Mouse (Mus musculus) heart, adult 18-20 months (tissue): ENCODE results near the gene Pitpnm2. TPM values are rescaled to one million over a fixed set of nuclear protein-coding genes. Genes with fewer than 3 reads are reported as not detected.

Experiments
- DNase-seq, 2 experiments: peaks; one replicate each; pipeline ENCODE4 v3.0.0; 2021 to 2022; ENCODE audit warnings: mixed read lengths in 1 of 2
- total RNA-seq, 2 experiments: library from RNA; stranded (reverse); gene quantifications; 2 replicates each; pipeline ENCODE4 v1.2.3; 2021

The Pitpnm2 gene
- total RNA-seq, 2 experiments from 2014 or later, result 36.8 to 38.9 TPM

DNA sequence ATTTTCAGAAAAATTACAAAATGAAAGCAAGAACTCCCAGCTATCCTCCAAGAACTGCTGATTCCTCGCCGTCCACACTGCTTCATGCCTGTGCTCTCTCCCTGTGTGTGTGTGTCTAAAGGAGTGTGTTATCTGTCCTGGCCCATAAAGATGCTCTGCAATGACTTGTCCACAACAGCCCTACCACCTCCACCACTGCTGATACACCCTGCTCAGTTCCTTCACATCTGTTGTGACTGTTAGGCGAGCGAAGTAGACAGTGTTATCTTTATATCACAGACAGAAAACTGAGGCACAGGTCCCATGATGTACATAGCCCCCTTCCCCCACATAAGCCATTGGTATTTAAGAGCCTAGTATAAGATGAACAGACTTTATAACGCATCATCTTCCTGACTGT is 67.5 kb downstream of the Pitpnm2 start:
- no peak for DNase-seq

DNA sequence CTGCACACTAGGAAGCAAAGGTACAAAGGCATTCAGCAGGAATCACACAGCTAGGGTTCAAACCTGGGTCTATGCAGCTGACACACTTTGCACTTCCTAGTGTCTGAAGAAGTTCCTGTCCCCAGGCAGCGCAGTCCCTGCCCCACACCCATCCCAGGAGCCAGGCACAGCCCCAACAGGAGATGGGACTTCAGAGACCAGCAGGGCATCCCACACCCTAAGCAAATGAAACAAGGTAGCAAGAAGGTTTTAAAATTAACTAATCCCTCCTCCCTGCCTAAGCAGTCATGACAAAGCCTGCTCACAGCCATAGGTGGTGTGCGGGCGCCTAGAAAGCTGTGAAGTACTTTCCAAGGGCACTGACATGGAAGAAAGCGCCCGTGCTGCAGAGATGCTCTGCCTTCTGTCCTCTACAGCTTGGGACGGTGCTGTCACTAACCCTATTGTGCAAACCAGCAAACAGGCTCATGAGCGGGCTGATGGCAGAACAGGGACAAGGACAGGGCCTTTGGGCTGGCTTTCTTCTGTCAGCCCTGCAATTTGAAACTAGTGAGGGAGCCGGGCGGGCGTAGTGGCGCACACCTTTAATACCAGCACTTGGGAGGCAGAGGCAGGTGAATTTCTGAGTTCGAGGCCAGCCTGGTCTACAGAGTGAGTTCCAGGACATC is 68.9 kb downstream of the Pitpnm2 start:
- DNase-seq, result no peak

DNA sequence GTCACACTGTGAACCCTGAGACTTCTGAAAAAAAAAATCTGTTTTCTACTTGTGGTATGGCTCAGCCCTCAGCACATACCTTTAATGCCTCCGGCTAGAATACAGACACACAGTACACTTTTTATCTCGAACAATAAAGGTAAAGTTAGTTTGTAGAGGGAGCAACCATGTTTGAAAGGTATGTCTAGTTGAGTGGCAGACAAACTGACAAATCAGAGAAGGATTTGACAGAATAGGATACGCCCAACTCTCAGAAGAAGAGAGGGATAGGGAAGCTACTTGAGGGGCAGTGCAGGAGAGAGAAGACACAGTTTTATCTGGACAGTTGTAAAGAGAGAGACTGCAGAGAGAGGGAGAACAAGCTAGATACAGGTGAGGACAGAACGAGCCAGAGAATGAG is 70.1 kb downstream of the Pitpnm2 start:
- no peak for DNase-seq

- no peak for DNase-seq
Measured at GRCm38 (mm10) chr5:124176726-124177132, 72.8 kb downstream of the Pitpnm2 start.

DNA sequence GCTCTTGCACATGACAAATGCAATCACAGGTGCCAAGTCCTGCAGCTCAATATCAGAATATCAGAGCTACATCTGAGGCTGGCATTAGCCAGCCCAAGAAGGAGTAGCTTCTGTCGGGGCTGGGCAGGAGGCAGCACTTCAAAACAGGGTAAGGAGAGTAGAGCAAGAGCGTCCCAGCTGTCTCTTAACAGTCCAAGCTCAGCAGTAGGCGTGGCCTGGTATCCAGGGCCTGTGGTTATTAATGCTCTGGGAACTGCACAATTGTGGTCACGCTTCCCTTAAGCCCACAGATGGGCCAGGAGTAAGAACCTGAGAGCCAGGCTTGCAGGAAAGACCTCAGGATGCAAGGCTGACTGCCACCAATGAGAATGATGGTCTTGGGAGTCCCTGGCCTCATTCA is 74.4 kb downstream of the Pitpnm2 start:
- peak; percentile 42 to 43 for DNase-seq

- DNase-seq, result peak; percentile 89 to 91
Measured at GRCm38 (mm10) chr5:124173012-124173985, 76.3 kb downstream of the Pitpnm2 start.

DNA sequence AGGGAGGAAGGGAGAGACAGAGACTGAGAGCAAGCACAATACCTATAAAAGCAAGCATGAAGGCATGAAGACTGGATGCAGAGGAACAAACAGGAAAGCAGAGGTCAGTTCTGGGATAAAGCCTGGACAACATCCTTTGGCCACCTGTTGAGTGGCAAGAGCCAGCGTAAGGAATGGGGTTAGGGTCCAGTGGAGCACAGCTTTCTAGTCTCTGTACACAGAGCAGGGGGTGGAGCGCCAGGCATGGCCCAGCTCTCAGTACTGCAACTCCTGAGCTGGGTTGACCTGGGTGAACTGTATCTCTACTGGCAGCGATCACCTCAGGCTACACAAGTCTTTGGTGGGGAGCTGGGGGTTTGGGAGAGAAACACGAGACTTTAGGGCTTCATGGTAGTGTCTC is 77.3 kb downstream of the Pitpnm2 start:
- no peak for DNase-seq

GRCm38 (mm10) chr5:124171781-124172180 is 77.8 kb downstream of the Pitpnm2 start:
- DNase-seq, result peak; percentile 63 to 73

GRCm38 (mm10) chr5:124169224-124169621 is 80.3 kb downstream of the Pitpnm2 start:
- no peak for DNase-seq

DNA sequence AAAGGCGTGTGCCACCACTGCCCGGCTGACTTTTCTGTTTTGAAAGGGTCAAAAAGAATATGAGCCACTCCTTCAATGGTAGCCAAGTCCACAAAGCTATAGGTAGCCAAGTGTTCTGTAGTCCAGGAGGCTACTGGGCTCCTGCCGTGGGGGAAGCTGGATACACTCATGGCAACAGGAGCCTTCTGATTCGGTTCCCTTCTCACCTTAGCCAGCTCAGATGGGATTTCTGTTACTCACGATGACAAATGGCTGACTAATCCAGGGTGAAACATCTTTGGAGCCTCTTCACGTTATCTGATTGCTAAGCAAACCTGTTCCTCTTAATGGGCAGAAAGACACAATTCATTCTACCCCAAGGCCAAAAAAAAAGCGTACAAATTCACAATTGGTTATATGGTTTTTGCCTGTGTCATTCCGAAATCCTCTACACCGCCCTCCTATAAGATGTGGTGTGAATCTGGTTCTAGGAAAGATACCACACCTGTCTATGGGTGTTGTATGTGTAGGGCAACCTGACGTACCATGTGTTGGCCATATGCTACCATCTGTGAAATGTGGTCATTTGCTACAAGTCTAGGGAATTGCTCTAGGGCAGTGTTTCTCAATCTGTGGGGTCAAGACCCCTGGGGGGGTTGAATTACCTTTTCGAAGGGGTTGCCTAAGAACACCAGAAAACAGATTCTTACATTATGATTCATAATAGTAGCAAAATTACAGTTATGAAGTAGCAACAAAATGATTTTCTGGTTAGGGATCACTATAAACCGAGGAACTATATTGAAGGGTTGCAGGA is 80.9 kb downstream of the Pitpnm2 start:
- DNase-seq, result no peak

DNA sequence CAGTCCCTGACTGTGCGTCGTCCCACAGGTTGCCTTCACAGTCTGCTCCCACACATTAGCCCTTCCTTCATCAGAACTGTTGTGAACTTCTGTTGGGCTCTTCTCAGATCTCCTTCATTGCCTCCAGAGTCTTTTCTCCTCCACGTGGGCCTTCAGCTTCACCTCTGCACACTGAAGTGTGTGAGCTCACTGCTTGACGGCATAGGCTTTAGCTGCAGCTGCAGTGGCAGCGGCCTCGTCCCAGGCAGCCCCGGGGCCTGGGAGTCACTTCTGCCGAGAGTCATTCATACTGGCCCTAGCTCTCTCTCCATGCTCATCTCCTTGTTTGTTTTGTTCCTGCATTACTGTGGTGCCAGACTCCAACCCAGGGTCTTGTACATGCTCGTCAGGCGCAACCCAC is 81.9 kb downstream of the Pitpnm2 start:
- no peak for DNase-seq

DNA sequence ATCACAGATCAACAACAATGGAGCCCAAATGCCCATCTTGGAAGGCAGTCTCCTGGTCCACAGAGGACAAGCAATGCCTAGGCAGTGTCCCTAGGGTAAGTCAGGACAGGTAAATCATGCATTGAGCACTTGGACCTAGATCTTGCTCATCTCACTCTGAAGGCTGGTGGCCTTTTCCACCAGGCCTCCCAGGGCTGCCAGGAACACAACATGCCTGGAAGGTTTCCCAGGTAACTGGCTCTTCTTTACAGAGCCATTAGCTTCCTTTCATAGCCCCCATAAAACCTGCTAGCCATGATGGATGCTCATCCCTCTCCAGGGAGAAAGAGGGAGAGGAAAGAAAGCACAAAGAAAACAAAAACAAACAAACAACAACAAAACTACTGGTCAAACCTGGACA is 82.8 kb downstream of the Pitpnm2 start:
- no peak for DNase-seq

DNA sequence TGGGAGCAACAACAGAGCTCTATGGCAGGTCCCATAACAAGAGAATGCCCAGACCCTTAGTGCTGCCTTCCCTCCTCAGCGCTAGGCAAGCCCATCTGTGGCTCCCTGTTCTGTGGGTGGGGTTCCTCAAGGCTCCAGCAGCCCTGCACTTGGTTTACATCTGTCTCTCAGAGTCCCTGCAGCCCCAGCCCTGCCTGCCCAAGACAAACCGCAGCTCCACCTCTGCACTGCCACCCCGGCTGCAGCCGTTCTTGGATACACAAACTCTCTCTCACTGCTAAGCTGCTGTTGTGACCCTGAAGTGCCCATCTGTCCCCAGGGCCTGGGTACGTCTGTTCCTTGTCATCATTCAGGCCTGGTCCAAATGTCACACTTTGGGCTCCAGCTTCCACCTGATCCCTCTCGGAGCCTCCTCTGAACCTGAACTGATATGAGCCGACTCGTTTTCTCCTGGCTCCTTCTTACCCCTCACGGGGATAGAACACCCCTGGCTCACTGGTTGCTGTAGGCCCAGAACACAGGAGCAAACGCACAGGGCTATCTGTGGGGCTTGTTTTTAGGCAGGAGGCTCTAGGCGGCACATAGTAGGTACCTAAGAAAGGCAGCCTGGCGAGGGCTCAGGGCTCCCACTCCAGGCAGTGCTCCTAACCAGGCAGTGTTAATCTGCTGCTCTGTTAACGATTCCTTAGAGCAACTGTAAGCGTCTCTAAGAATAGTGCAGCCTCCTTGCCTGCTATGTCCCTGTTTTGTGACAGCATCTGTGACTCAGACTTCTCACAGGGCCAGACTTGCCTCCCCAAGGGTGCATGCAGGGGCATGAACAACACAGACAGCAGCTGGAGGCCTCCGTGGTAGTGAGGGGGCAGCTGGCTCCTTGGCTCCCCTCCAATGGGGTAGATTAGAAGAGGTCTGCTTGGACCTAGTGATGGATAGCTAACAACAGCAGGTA is 83.7 kb downstream of the Pitpnm2 start:
- no peak for DNase-seq

- no peak for DNase-seq
Measured at GRCm38 (mm10) chr5:124163445-124163844, 86.1 kb downstream of the Pitpnm2 start.

- peak; percentile 78 to 86 for DNase-seq
Measured at GRCm38 (mm10) chr5:124162577-124162976, 87.0 kb downstream of the Pitpnm2 start.

- no peak for DNase-seq
Measured at GRCm38 (mm10) chr5:124161831-124162230, 87.7 kb downstream of the Pitpnm2 start.

DNA sequence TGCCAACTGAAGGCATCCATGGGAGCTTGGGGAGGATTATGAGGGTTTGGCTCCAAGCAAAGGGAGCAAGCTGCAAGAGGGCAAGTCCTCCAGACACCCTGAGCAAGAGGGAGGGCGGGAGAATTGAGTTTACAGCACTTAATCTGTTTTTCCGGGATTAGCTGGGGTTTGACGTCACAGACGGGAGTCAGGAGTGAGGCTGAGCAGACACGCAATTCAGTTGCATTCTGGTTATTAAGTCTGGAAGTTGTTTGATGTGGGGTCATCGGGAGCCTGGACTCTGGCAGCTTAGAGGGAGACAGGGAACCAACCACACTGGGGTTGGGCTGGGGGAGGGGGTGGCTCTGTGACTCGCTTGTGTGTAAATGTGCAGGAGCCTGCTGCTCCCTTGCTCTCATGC is 90.1 kb downstream of the Pitpnm2 start:
- no peak for DNase-seq

DNA sequence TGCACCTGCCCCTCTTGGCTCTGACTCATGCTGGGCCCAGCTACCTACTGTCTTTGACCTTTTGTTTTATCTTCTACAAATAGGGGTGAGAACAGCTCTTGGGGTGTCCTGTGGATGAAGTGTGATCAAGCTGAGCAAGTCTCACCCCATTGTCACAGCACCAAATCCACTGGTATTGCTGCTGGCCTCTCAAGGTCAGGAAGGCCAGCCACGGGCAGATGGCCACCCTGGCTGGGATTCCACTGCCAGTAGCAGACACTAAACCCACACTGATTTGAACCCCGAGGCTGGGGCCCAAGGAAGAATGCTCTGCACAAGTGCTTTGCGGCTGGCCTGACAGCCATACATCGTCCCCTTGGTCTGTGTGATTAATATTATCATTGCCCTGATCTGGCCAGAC is 91.3 kb downstream of the Pitpnm2 start:
- no peak for DNase-seq

DNA sequence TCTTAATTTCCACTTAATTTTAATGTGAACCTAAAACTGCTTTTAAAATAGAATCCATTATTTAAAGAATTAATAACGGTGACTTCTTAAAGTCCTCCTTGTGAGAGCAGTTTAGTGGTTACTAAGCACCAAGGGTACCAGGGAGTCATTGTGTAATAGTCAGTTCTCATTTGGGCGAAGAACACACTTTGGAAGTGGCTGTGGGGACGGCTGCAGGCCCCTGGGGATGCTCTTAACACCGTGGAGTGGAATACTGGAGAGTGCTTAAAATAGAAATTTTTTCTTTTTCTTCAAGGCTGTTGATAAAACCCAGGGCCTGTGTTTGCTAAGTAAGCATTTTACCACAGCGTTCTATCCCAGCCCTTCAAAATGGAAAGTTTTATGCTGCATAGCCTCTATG is 93.6 kb downstream of the Pitpnm2 start:
- no peak for DNase-seq

DNA sequence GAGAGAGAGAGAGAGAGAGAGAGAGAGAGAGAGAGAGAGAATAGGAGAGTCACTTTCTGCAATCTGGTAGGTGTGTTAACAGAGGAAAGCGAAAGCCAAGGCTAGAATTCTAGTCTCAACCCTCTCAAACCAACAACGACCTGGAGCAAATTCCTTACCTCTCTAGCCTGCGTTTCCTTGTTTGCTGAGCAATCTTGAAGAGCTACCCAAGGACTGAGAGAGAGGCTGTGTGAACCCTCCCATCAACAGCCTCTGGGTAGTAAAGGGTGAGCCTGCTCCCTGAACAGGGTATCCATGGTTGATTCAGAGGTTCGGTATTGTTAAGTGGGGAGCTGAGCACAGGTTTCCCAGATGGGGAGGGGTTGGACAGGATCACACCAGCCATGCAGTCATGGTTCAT is 96.8 kb downstream of the Pitpnm2 start:
- no peak for DNase-seq

- no peak for DNase-seq
Measured at GRCm38 (mm10) chr5:124150895-124151294, 98.7 kb downstream of the Pitpnm2 start.
